Mouse (Mus musculus): ENCODE data around the gene Rnf113a2. TPM values are rescaled to one million over a fixed set of nuclear protein-coding genes. Genes with fewer than 3 reads are reported as not detected.

Rnf113a2 gene
- total RNA-seq (2023) = 34.1 TPM

GRCm38 (mm10) chr12:84416834-84417604 lies at the start of gene Rnf113a2:
Rnf113a2 (plus strand) TSS chr12:84417196.

DNA sequence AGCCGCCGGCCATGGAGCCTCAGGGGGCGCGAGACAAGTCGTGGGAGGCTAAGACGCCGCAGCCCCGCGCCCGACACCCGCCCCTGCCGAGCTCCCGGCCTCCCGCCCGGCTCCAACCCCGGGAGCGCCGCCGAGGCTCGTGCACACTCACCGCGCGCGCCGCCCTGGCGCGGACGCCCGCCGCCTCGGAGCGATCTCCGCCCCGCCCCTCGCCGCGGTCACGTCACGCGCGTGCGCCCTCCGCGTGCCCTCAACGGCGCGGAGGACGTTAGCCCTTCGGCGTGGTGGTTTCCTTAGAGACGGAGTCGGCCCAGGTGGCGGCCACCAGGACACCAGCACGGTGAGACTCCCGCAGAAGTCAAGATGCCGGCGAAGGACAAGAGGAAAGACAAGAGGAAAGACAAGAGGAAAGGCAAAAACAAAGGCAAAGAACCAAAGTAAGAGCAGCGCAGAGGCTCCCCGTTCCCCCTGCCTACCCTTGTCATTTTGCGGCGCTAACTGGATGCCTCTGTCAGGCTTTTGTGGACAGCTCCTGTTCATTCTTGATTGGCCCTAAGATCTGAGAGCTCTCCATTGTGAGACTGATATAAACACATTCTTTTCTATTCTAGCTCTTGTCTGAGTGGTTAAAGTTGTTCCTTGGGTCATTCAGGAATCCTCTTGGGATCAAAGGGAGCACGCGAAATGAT lies 8.0 kb upstream of the Rnf113a2 start, which contains the start of the genes Entpd5 and Bbof1:
Gene Entpd5 (minus strand): TSS at position 211 of the 689 bp plus-strand sequence.
Gene Bbof1 (plus strand): TSS at position 253 of the 689 bp plus-strand sequence.

GRCm38 (mm10) chr12:84450718-84451646 lies 34.0 kb downstream of the Rnf113a2 start, which contains the start of the genes Aldh6a1 and Lin52:
Aldh6a1 (minus strand) TSS chr12:84451004.
Lin52 (plus strand) TSS chr12:84451422.

Other genes with a start within 250 kb of the Rnf113a2 start
- gene Elmsan1, start 198.3 kb upstream of the Rnf113a2 start, total RNA-seq (2023) = 257 TPM
- gene Ptgr2, start 132.0 kb upstream of the Rnf113a2 start, total RNA-seq (2023) = 12.9 TPM
- gene Zfp410, start 100.3 kb upstream of the Rnf113a2 start, total RNA-seq (2023) = 85.7 TPM
- gene Coq6, start 55.5 kb upstream of the Rnf113a2 start, total RNA-seq (2023) = 29.5 TPM
- 1.0 TPM for gene Fam161b, start 55.4 kb upstream of the Rnf113a2 start, total RNA-seq (2023)
- 36.6 TPM for gene Entpd5, start 8.2 kb upstream of the Rnf113a2 start, total RNA-seq (2023)
- 1.1 TPM for gene Bbof1, start 8.1 kb upstream of the Rnf113a2 start, total RNA-seq (2023)
- gene Aldh6a1, start 33.8 kb downstream of the Rnf113a2 start, total RNA-seq (2023) = 7.4 TPM
- 18.8 TPM for gene Lin52, start 34.2 kb downstream of the Rnf113a2 start, total RNA-seq (2023)
- not detected for gene Vsx2, start 152.6 kb downstream of the Rnf113a2 start, total RNA-seq (2023)
- 16.8 TPM for gene Abcd4, start 200.2 kb downstream of the Rnf113a2 start, total RNA-seq (2023)
- gene Vrtn, start 223.8 kb downstream of the Rnf113a2 start, total RNA-seq (2023) = not detected